Mouse (Mus musculus): ENCODE results near the gene Stk16.

GRCm38 (mm10) chr1:75234606-75235005, 24.0 kb downstream of the Stk16 start:
- peak; percentile 65; the same call in 1 of the 2 replicates for TF ChIP-seq CTCF (IDR thresholded peaks at IDR 0.05; ENCODE audit: extremely low read depth, insufficient read length, insufficient replicate concordance, low read depth, low read length)
- TF ChIP-seq POLR2A (IDR thresholded peaks at IDR 0.05; ENCODE audit: low read depth, low read length): no peak
